Mouse (Mus musculus) liver, embryonic 14.5 days (tissue): ENCODE measurements around the gene Pgpep1l. TPM values are rescaled to one million over a fixed set of nuclear protein-coding genes. Genes with fewer than 3 reads are reported as not detected.

Experiments used
- ATAC-seq: fragments of 200-750 bp; cut with Nextera tagmentation; 2 replicates; pipeline ENCODE4 v1.8.0; 2017; ENCODE audit warnings: moderate number of reproducible peaks, mild to moderate bottlenecking, moderate library complexity; ENCODE audit not compliant: insufficient read depth
- DNase-seq, 3 experiments: peaks; one replicate each; pipeline ENCODE4 v3.0.0-alpha.2; 2012 to 2013; ENCODE audit warnings: low read depth in 3 of 3, low spot score in 3 of 3
- H3K27ac ChIP-seq: fragments of 300-500 bp; sonication (generic); 2 replicates; pipeline ENCODE4 v1.5.1; 2014; ENCODE audit warnings: moderate library complexity, mild to moderate bottlenecking, control low read depth, inconsistent platforms
- H3K27me3 ChIP-seq: fragments of 300-500 bp; sonication (generic); 2 replicates; pipeline ENCODE4 v1.6.1; 2014; ENCODE audit warnings: mild to moderate bottlenecking, low read length, moderate library complexity; ENCODE audit not compliant: control insufficient read depth, insufficient read depth
- H3K36me3 ChIP-seq: fragments of 300-500 bp; sonication (generic); replicated peaks from 2 replicates; pipeline ENCODE4 v1.6.1; 2014; ENCODE audit warnings: low read depth; ENCODE audit not compliant: control insufficient read depth, insufficient read depth
- H3K4me1 ChIP-seq, 2 experiments: fragments of 200-500 bp in 1 of 2; fragments of 300-500 bp in 1 of 2; sonication (generic) in 1 of 2; replicated peaks; 2 replicates each; pipeline ENCODE4 v1.6.1; 2012 to 2014; ENCODE audit warnings: antibody characterized with exemption in 1 of 2, inconsistent platforms in 1 of 2, low read length in 1 of 2; ENCODE audit not compliant: control insufficient read depth in 2 of 2, insufficient read depth in 2 of 2
- H3K4me2 ChIP-seq: fragments of 300-500 bp; sonication (generic); 2 replicates; pipeline ENCODE4 v1.6.1; 2014; ENCODE audit warnings: low read depth, mild to moderate bottlenecking, control low read depth, moderate library complexity
- H3K4me3 ChIP-seq, 2 experiments: fragments of 200-500 bp in 1 of 2; fragments of 300-500 bp in 1 of 2; sonication (generic) in 1 of 2; 2 replicates each; pipeline ENCODE4 v1.5.1; 2012 to 2014; ENCODE audit warnings: low read depth in 2 of 2, low read length in 2 of 2, mild to moderate bottlenecking in 2 of 2, control low read depth in 1 of 2, inconsistent platforms in 1 of 2, moderate library complexity in 1 of 2; ENCODE audit not compliant: insufficient read depth in 1 of 2
- H3K9ac ChIP-seq: fragments of 300-500 bp; sonication (generic); replicated peaks from 2 replicates; pipeline ENCODE4 v1.6.1; 2014; ENCODE audit warnings: mild to moderate bottlenecking, control low read depth, moderate library complexity
- H3K9me3 ChIP-seq: fragments of 300-500 bp; sonication (generic); 2 replicates; pipeline ENCODE4 v1.6.1; 2016; ENCODE audit warnings: low read length, mixed read lengths; ENCODE audit not compliant: control insufficient read depth
- CTCF ChIP-seq: IDR thresholded peaks from 2 replicates; pipeline ENCODE4 v1.5.1; 2016; ENCODE audit warnings: antibody characterized with exemption, low read depth, control low read depth
- EP300 ChIP-seq: IDR thresholded peaks from 2 replicates; pipeline ENCODE4 v1.6.1; 2016; ENCODE audit warnings: antibody characterized with exemption, low read depth
- WGBS: fragments of 180-500 bp; shearing (Covaris S2); extraction: QIAGEN DNeasy Blood & Tissue Kit; methylation state at CpG from one replicate; pipeline ENCODE4 v1.1.7; 2014; ENCODE audit not compliant: insufficient replicate concordance; 5-methylcytosine and 5-hydroxymethylcytosine counted together
- polyA plus RNA-seq, 2 experiments: library from polyadenylated mRNA; depleted of rRNA in 1 of 2; stranded (reverse) in 1 of 2; unstranded in 1 of 2; fragments of >200 nt; fragmentation: Nextera tagmentation in 1 of 2; extraction: Ambion mirVana in 1 of 2; gene quantifications; 2 replicates each; pipeline versions ENCODE4 v1.2.1 to v1.2.3; 2012 to 2014

The Pgpep1l gene
- polyA plus RNA-seq, 2 experiments = not detected

GRCm38 (mm10) chr7:68218879-68219278, 45.2 kb downstream of the Pgpep1l start:
- Histone ChIP-seq H3K9me3 (no peaks in the 10 kb centered on the region), H3K9ac (no peak overlapping the region), H3K4me3 (no peak overlapping the region), H3K27me3 (no peaks in the 10 kb centered on the region), H3K36me3 (peaks cover 2% of the 10 kb centered on the region), H3K4me1 (no peaks in the 10 kb centered on the region), H3K4me2 (no peak overlapping the region), H3K27ac (no peak overlapping the region)
- no peak for ATAC-seq
- WGBS = 82% methylated on average over 11 of the region's 11 CpGs
- no peak for DNase-seq
- no peak for TF ChIP-seq CTCF
- TF ChIP-seq EP300 = no peak

DNA sequence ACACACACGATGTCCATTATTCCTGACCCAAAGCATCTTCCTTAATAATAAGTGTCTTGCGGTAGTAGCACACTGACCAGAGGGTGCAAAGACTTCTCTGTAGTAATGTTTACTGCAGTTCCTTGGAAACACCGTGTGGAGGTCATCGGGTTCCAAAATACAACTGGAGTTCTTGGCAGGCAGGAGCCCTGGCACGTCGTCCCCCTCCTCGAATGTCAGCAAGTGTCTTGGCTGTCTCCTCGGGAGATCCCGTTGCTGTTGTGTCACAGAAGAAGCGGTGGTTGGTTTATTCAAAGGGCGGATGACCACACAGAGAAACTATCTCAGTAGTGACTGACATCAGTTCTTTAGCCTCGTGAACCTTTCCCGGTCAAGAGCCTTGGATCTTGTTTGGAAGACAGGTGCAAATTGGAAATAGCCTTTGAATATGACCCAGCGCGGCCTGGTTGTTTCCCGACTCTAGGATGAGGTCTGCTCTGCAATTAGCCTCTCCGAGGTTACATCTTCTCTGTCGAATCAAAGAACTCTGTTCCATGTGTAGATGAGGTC, 48.4 kb downstream of the Pgpep1l start:
- Histone ChIP-seq H3K4me3 (no peak overlapping the region), H3K4me1 (no peaks in the 10 kb centered on the region), H3K36me3 (peaks cover 2% of the 10 kb centered on the region), H3K9ac (no peak overlapping the region), H3K9me3 (no peaks in the 10 kb centered on the region), H3K4me2 (no peak overlapping the region), H3K27ac (no peak overlapping the region), H3K27me3 (no peaks in the 10 kb centered on the region)
- 79% methylated on average over 18 of the region's 18 CpGs for WGBS
- DNase-seq (no peak), ATAC-seq (no peak)
- TF ChIP-seq EP300 = no peak
- no peak for TF ChIP-seq CTCF

- 58% methylated on average over 5 of the region's 5 CpGs for WGBS
- TF ChIP-seq CTCF (no peak), EP300 (no peak)
Observed at GRCm38 (mm10) chr7:68213842-68214241, 50.2 kb downstream of the Pgpep1l start.

DNA sequence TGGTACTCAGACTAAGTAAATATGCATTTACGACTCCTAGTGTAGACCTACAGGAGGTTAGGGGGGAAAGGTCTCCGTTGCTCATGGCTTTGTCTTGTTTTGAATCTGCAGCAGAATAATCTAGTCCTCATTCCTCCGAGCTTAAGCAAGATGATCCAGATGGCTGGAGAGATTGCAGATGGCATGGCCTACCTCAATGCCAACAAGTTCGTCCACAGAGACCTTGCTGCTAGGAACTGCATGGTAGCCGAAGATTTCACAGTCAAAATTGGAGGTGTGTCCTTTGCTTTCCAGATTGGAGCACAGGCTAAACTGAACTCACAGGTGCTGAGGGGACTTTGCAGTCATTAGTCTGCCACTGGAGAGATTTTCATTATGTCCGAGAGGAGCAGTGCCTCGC, 52.1 kb downstream of the Pgpep1l start:
- DNase-seq (no peak), ATAC-seq (no peak)
- no peaks in the 10 kb centered on the region for H3K27me3 ChIP-seq
- H3K4me1 ChIP-seq = no peaks in the 10 kb centered on the region
- no peak overlapping the region for H3K27ac ChIP-seq
- H3K4me2 ChIP-seq = no peak overlapping the region
- no peaks in the 10 kb centered on the region for H3K9me3 ChIP-seq
- TF ChIP-seq EP300 = no peak
- TF ChIP-seq CTCF = no peak
- H3K36me3 ChIP-seq = peaks cover 2% of the 10 kb centered on the region
- no peak overlapping the region for H3K4me3 ChIP-seq
- H3K9ac ChIP-seq = no peak overlapping the region
- WGBS = 73% methylated on average over 7 of the region's 7 CpGs

More at GRCm38 (mm10) chr7:68213842-68214241, 50.2 kb downstream of the Pgpep1l start:
- no peak for ATAC-seq
- Histone ChIP-seq H3K27me3 (no peaks in the 10 kb centered on the region), H3K36me3 (peaks cover 2% of the 10 kb centered on the region), H3K4me3 (no peak overlapping the region), H3K9ac (no peak overlapping the region), H3K9me3 (no peaks in the 10 kb centered on the region), H3K4me2 (no peak overlapping the region), H3K4me1 (no peaks in the 10 kb centered on the region), H3K27ac (no peak overlapping the region)
- DNase-seq = no peak

- Histone ChIP-seq H3K9me3 (no peaks in the 10 kb centered on the region), H3K36me3 (peaks cover 2% of the 10 kb centered on the region), H3K9ac (no peak overlapping the region), H3K27ac (no peak overlapping the region), H3K4me2 (no peak overlapping the region), H3K4me3 (no peak overlapping the region), H3K4me1 (no peaks in the 10 kb centered on the region), H3K27me3 (no peaks in the 10 kb centered on the region)
- 75% methylated on average over 4 of the region's 4 CpGs for WGBS
- ATAC-seq = no peak
- no peak for TF ChIP-seq EP300
- TF ChIP-seq CTCF = no peak
- no peak for DNase-seq
Observed at GRCm38 (mm10) chr7:68210417-68210816, 53.6 kb downstream of the Pgpep1l start.
